Mouse (Mus musculus) urinary bladder, postnatal 10 days (tissue): Measurements from ENCODE around the gene Gm20388.

ENCODE experiments used
- DNase-seq: peaks from one replicate; pipeline ENCODE4 v3.0.0; 2022; ENCODE audit warnings: low spot score

Gm20388 gene

DNA sequence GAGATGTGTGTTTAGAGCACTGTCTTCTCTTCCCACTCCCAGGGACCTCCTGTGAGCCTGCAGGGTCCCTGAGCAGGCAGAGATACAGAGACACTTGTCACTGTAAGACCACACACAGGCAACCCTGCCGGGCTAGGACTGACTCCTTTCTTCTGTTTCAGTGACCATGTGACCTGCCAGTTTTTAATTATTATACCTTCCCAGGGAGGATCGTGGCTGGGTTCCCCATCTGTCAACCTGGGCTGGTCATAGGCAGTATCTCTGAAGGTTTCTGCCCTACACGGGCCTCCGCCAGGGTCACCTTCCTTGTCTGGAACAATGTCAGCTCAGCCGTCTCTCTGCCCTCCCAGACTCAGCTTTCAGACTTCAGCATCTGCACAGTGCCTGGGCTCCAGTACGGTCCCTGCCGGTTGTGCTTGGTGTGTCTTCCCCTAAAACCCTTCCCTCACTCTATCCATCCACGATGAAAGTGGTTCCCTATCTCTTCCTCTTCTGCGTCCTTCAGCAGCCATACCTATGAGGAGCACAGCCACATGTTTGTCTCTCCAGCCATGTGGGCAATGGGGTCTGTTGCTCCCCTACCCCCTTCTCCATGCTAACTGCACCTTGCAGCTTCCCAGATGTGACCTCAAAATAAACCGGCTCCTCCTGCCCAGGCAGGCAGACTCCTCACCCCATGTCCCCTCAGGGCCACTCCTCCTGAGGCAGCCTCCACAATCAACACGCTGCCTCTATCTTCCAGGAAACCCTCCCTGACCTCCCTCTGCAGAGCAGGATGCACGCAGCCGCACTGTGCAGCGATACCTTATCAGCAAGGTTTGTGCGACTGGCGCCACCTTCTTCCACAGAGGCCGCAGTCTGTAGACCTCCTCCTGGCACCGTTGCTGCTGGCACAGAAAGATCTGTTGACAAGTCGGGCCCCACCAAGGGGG lies 2825.2 kb downstream of the Gm20388 start:
- DNase-seq: no peak

GRCm38 (mm10) chr8:122736623-122737022 lies 2826.0 kb downstream of the Gm20388 start:
- DNase-seq: no peak

DNA sequence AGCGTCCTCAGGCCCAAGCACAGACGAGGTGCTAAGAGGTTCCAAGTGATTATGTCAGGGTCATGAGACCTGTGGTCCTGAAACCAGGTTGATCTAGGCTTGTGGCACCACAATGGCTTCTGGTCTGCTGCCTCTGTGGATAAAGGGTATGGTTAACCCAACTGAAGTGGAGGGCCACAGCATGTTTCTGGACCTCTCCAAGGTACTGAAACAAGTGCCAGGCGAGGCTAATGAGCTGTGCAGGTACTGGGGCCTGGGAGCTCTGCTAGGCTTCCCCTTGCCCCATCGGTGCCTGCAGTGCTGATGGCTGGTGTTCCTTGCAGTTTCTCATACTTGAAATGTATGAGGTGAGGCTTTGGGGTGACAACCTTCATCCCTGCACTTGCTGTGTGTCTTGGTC lies 2826.4 kb downstream of the Gm20388 start:
- no peak for DNase-seq

GRCm38 (mm10) chr8:122737886-122738285 lies 2827.2 kb downstream of the Gm20388 start:
- no peak for DNase-seq

DNA sequence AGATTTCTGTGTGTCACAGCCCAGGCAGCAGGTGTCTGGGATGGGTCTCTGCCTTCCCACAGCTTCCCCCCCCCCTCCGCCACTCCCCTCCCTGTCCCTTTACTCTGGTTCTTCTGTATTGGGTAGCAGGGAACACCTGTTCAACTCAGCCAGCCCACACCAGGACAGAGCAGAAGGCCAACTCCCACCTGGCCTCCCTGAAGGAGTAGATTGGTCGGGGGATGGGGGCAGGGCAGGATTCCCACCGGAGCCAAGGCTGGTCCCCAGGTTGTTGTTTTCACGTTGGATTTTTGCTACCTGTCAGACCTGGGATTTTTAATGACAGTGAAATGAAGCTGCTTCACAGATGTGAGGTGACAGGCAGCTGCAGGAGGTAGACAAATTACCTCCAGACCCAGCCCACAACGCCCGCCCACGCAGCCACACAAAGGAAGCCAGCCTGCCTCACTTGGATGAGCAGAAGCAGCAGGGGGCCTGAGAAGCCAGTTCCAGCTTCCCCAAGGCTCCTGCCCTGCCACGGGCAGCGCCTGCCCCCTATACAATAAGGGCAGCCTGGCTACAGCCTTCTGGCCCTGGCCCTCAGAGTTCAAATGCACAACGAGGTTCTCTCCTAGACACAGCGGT lies 2828.6 kb downstream of the Gm20388 start:
- DNase-seq: no peak

DNA sequence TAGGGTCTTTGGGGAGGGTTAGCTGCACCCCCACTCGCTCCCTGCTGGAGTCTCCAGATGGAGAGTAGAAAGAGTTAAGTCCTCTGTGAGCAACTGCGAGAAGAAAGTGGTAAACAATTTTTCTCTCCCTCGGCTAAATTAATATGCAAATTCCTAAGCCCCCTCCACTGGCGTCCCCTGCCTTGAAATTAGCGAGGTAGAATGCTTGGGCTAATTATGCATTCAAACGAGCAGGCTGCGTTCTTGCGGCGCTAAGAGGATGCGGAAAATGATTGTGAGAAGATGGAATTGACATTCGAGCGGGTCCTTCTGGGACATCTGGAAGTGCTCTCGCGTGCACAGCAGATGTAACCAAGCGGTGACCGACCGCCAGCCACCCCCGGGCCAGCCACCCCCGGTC lies 2831.8 kb downstream of the Gm20388 start:
- DNase-seq: no peak

DNA sequence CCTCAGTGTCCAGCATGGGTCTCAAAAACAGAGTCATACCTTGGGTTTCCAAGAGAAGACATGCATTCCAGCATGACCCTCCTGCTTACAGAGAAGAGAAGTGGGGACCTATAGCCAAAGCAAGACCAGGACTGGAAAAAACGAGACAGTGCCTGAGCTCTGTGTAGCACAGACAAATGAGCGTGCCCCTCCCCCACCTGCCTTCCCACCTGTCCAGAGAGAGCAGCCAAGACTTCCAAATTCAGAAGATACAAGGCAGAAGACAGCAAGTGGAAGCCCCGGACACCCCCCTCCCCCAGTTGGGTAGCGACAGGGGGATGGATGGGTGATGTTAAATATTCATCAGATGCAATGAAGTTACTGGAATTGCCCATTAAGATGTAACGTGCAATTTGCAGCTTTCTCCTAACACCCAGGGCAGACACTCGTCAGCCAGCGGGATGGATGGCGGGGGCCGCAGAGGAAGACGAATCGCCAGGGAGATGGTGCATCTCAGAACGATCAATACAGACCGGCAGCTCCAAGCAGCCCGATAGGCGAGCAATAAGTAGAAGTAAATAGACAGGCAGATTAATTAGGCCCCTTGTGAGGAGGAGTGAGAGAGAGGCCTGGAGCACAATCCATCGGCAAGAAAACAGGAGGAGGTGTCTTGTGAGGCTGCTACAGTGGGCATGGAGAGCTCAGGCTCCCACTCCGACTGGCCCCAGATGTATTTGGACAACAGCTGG lies 2834.5 kb downstream of the Gm20388 start:
- DNase-seq: no peak

DNA sequence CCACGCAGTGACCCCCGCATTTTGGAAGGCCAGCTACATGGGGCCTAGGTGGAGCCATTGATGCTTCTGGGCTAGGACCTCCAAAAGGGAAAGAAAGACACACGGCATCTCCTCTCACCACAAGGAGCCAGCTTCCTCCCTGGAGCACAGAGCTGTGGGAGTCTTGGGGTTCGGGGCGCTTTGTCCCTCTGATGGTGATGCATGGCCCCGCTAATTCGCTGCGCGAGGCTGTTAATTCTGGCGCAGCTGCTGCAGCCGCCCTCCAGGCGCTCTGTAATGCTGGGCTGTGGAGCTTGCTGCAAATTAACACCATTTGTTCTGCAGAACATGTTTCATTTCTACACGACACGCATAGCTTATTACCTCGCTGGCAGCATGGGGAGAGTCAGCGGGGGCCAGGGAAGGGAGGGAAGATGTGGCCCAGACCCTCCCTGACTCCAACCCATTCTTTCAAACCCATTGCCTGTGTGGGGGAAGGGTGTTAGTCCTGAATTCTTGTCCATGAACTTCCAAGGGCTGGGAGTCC lies 2835.2 kb downstream of the Gm20388 start:
- DNase-seq: no peak

GRCm38 (mm10) chr8:122746439-122746838 lies 2835.8 kb downstream of the Gm20388 start:
- DNase-seq: no peak

DNA sequence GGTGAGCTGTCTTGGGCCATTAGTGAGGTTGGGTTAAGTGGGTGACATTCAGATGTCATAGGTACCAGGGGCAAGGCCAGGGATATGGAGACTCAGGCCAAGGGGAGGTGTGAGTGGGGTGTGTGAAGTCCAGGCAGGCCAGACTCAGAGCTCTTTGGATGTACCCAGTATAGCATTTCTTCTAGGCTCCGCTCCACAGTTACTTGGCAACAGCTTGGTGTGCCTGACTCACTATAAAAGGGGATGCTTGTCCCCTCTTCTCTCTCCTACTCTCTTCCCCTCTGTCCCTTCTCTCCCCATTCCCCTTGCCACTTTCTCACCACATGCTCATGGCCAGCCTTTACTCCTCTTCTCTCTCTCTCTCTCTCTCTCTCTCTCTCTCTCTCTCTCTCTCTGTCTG lies 2837.2 kb downstream of the Gm20388 start:
- DNase-seq: no peak

DNA sequence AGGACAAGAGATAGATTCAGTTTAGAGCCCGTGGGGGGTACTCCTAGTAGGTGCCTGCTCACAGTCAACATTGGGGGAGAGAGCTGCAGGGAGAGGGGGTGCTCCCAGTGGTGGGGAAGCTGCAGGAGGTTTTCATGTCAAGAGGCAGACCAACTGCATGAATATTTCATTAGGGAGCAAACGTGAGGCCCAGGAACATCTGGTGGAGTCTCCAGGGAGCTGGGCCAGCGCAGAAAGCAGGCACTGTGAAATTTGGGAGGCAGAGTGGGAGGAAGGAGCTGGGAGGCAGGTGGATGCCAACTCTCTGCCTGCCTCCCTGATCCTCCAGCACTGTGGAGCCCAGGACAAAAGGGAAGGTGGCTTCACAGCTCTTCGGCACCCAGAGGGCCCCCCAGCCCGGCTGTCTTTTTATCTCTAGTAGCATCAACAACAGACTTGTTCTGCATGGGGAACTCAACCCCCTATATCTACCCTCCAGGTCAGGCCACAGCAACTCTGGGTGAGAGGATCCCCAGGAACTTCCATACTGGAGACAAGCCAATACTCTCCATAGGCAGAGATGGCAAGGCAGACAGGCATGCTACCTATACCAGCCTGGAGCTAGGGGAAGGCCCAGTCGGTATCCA lies 2838.8 kb downstream of the Gm20388 start:
- DNase-seq: no peak

- DNase-seq: no peak
Observed at GRCm38 (mm10) chr8:122751342-122751741, 2840.7 kb downstream of the Gm20388 start.

DNA sequence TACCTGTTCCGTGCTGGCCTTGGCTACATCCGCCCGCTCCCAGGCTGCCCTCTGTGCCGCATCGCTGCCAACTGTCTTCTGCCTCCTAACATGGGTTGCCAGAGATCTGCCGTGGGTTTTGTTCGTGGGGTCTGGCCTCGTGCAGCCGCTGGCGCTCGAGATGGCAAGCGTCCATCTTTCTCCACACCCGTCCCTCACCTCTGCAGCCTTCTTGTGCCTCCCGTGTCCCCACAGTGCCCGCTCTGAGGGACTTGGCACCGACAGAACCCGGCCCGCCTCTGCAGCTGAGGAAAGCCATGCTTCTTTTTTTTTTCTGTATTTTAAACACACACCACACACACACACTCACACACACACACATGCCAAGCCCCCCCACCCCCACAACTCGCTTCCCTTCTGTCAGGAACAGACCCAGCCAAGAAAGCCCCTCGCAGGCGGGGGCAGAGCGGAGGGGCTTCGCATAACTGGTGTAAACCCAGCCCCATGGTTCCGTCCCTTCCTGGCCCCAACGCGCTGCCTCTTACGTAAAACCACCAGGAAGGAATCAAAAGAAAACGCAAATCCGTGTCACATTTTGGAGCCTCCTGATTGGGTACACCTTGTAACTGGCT lies 2841.6 kb downstream of the Gm20388 start:
- no peak for DNase-seq

GRCm38 (mm10) chr8:122758597-122758996 lies 2848.0 kb downstream of the Gm20388 start:
- no peak for DNase-seq

- DNase-seq: no peak
Observed at GRCm38 (mm10) chr8:122760116-122760515, 2849.5 kb downstream of the Gm20388 start.

DNA sequence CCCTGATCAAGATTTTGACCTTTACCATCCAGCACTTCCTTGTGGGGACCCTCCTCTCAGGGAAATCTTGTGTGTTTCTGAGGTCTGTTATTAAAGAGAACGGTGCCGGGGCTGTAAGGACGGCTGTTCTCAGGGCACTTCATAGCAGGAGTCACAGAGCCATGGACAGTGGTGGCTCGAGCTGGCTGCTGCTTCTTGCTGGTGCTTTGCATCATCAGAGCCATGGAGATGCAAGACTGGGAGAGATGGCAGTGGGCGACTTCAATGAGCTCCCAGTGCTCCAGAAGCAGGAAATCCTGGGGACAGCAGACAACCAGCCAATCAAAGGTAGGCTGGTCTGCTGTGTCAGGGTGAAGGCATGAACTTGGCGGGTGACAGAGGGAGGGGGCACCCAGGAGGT lies 2850.5 kb downstream of the Gm20388 start:
- no peak for DNase-seq

- DNase-seq: no peak
Observed at GRCm38 (mm10) chr8:122762731-122763266, 2852.2 kb downstream of the Gm20388 start.

DNA sequence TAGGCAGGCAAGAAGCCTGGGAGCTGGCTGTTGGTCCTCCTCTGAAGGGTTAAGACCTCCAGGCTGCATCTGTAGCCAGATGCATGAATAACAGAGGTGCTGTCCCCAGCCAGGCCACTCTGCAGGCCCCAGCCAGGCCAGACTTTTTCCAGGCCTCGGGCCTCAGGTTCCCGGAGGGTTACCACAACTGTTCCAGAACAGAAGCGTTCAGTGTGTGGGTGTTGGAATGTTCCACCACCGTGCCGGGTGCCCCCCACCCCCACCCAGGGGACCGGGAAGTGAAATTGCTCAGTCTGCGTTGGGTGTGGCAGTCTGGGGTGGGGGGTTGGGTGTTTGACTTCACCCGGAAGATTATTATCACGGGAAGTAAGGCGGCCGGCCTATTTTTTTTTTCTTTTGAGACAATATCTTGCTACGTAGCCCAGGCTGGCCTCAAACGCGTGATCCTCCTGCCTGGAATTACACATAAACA lies 2852.7 kb downstream of the Gm20388 start:
- DNase-seq: no peak

GRCm38 (mm10) chr8:122764790-122765474 lies 2854.3 kb downstream of the Gm20388 start:
- DNase-seq: no peak

DNA sequence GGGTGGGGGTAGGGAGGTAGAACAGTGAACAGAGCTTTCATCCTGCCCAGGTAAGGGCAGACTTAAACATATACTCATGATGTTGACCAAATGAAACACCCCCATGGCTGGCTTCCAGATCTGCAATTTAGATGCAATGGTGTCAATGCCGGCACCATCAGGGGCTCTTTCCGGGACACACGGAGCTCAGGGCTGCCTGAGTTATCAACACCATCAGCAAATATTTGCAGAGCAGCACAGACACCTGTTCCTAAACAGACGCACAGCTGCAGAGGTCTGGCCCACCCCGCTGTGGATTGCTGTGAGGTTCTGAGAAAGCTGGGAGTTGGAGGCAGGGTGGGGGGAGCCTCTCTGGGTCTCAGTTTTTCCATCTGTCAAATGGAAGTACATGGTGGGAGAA lies 2855.5 kb downstream of the Gm20388 start:
- no peak for DNase-seq
